Mouse (Mus musculus) neural tube, embryonic 12.5 days (tissue): ENCODE data around the gene Cdkl3. TPM values are rescaled to one million over a fixed set of nuclear protein-coding genes. Genes with fewer than 3 reads are reported as not detected.
A peak's percentile ranks its signal among the peaks of the same experiment; 100 is the strongest.

Experiments used
- ATAC-seq: fragments of 200-750 bp; cut with Nextera tagmentation; 2 replicates; pipeline ENCODE4 v1.8.0; 2017; ENCODE audit warnings: low read depth, mild to moderate bottlenecking, moderate TSS enrichment, moderate library complexity; ENCODE audit not compliant: low FRiP score
- H3K27ac ChIP-seq: fragments of 300-500 bp; sonication (generic); 2 replicates; pipeline ENCODE4 v1.5.1; 2016
- H3K27me3 ChIP-seq: fragments of 300-500 bp; sonication (generic); replicated peaks from 2 replicates; pipeline ENCODE4 v1.6.1; 2016; ENCODE audit warnings: mild to moderate bottlenecking
- H3K36me3 ChIP-seq: fragments of 300-500 bp; sonication (generic); 2 replicates; pipeline ENCODE4 v1.6.1; 2016; ENCODE audit warnings: mild to moderate bottlenecking
- H3K4me1 ChIP-seq: fragments of 300-500 bp; sonication (generic); 2 replicates; pipeline ENCODE4 v1.6.1; 2016
- H3K4me2 ChIP-seq: fragments of 300-500 bp; sonication (generic); replicated peaks from 2 replicates; pipeline ENCODE4 v1.6.1; 2016; ENCODE audit warnings: mild to moderate bottlenecking
- H3K4me3 ChIP-seq: fragments of 300-500 bp; sonication (generic); 2 replicates; pipeline ENCODE4 v1.5.1; 2016
- H3K9ac ChIP-seq: fragments of 300-500 bp; sonication (generic); 2 replicates; pipeline ENCODE4 v1.6.1; 2016; ENCODE audit warnings: mild to moderate bottlenecking
- H3K9me3 ChIP-seq: fragments of 300-500 bp; sonication (generic); 2 replicates; pipeline ENCODE4 v1.6.1; 2016; ENCODE audit warnings: mild to moderate bottlenecking
- WGBS: fragments of 180-500 bp; shearing (Covaris S2); methylation state at CpG from one replicate; pipeline ENCODE4 v1.1.7; 2016; 5-methylcytosine and 5-hydroxymethylcytosine counted together
- microRNA-seq: library from miRNA; unstranded; fragments of <30 nt; microRNA quantifications from one replicate; pipeline ENCODE4, GENCODE M21; 2017
- polyA plus RNA-seq: library from polyadenylated mRNA; unstranded; fragments of >200 nt; fragmentation: Nextera tagmentation; extraction: Ambion mirVana; gene quantifications from 2 replicates; pipeline ENCODE4 v1.2.1, GENCODE M21; 2016

Gene Cdkl3
- polyA plus RNA-seq, 1 experiment from 2014 or later: 19.6 TPM

DNA sequence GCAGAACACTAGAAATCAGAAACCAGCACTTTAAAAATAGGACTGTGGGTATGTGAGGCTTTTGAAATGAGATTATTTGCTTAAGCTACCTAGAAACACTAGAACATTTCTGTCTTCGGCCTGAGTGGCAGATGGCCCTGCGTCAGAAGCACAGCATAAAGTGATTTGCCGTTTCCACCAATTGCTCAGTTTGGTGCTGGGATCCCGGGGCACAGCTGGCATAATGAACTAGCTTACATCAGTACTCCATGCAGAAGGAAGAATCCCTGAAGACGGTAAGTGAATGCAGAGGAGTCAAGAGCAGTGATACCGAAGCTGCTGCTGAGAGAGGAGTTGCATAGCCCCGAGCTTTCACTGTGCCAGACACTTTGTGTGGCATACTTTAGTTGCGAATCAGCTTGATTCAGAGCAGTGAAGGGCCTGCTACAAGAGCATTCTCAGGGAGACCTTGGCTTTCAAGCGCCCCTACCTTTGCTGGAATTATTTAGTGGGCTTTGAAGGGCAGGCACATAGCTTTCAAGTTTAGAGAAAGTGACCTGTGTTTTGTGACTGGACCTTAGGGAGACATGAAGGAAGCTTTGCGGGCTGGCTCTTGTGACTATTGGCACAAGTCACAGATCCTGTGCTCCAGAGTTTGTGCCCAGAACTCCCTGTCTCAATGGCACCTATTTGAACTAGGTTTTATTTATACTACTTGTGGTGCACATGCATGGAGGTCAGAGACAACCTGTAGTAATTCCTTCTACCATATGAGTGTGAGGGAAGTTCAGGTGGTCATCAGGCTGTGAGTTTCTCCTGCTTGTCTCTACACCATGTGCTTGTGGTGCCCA is 125.8 kb downstream of the Cdkl3 start:
- 79% methylated on average over 10 of the region's 10 CpGs for WGBS
- no peak overlapping the region for H3K4me2 ChIP-seq

DNA sequence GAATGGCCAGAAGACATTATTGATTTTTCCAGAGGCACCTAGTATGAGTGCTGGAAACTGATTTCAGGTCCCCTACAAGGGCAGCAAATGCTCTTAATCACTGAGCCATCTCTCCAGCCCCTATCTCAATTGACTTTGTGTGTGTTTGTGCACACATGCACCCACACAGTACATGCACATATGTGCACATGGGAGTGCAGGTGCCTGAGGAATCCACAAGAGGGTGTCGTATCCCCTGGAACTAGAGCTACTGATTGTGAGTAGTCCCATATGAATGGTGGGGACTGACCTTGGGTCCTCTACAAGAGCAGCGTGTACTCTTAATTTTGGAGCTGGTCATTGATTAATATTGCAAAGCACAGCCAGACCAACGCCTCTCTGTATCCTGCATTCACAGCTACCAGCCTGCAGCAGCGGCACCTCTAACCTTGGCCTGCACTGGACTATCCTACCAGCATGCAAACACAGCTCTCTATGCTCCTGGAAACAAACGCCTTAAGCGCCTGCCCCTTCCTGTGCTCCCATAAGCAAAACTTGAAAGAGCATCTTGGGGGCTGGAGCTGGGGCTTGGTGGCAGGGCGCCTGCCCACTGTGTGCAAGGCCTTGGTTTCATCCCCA is 126.5 kb downstream of the Cdkl3 start:
- ATAC-seq: no peak
- no peak overlapping the region for H3K27ac ChIP-seq
- H3K4me2 ChIP-seq: no peak overlapping the region
- no peaks in the 10 kb centered on the region for H3K27me3 ChIP-seq
- peaks cover 4% of the 10 kb centered on the region for H3K9me3 ChIP-seq
- peaks cover 3% of the 10 kb centered on the region; the same call in 1 of the 2 replicates for H3K36me3 ChIP-seq
- 83% methylated on average over 7 of the region's 7 CpGs for WGBS
- H3K9ac ChIP-seq: no peak overlapping the region
- H3K4me1 ChIP-seq: no peaks in the 10 kb centered on the region
- H3K4me3 ChIP-seq: no peak overlapping the region

More for the DNA sequence above, 125.8 kb downstream of the Cdkl3 start:
- peaks cover 10% of the 10 kb centered on the region for H3K36me3 ChIP-seq
- no peak overlapping the region for H3K27ac ChIP-seq
- H3K4me1 ChIP-seq: no peaks in the 10 kb centered on the region
- no peaks in the 10 kb centered on the region for H3K27me3 ChIP-seq
- ATAC-seq: no peak
- H3K9me3 ChIP-seq: no peaks in the 10 kb centered on the region
- no peak overlapping the region for H3K4me3 ChIP-seq
- no peak overlapping the region for H3K9ac ChIP-seq

Small RNAs within 50 kb of the gene (microRNA-seq; reads per million reads assigned to microRNA genes)
- 0.87 reads per million for gene Gm24157
- 30.2 reads per million, percentile 35 among the genes with 10 or more reads in this experiment for gene Mir3061

Other genes starting within 250 kb of the Cdkl3 start
- gene Sec24a, start 240.6 kb upstream of the Cdkl3 start, polyA plus RNA-seq: 14.5 and 15.9 TPM in 2 replicates
- gene Sar1b, start 240.5 kb upstream of the Cdkl3 start, polyA plus RNA-seq: 144 and 146 TPM in 2 replicates
- 0.23 and 0.32 TPM in 2 replicates for gene Jade2, start 146.6 kb upstream of the Cdkl3 start, polyA plus RNA-seq
- gene Cdkn2aipnl, start 36.6 kb upstream of the Cdkl3 start, polyA plus RNA-seq: 111 and 112 TPM in 2 replicates
- 254 and 259 TPM in 2 replicates for gene Ube2b, start 3.5 kb upstream of the Cdkl3 start, polyA plus RNA-seq
- gene Ppp2ca, start 94.5 kb downstream of the Cdkl3 start, polyA plus RNA-seq: 132 and 143 TPM in 2 replicates
- not detected in 2 replicates for gene Olfr1373, start 141.3 kb downstream of the Cdkl3 start, polyA plus RNA-seq
- gene Olfr1371, start 209.8 kb downstream of the Cdkl3 start, polyA plus RNA-seq: not detected in 2 replicates
- 1,002 and 1,024 TPM in 2 replicates for gene Skp1a, start 227.8 kb downstream of the Cdkl3 start, polyA plus RNA-seq